Mouse (Mus musculus): ENCODE measurements at regions not wholly inside any gene's neighbourhood (a gene's known extent, or its start where the extent isn't known, plus 50 kb on each side); places are given as distances from the start of the nearest gene placed in this dataset.
A peak's percentile ranks its signal among the peaks of the same experiment; 100 is the strongest.

DNA sequence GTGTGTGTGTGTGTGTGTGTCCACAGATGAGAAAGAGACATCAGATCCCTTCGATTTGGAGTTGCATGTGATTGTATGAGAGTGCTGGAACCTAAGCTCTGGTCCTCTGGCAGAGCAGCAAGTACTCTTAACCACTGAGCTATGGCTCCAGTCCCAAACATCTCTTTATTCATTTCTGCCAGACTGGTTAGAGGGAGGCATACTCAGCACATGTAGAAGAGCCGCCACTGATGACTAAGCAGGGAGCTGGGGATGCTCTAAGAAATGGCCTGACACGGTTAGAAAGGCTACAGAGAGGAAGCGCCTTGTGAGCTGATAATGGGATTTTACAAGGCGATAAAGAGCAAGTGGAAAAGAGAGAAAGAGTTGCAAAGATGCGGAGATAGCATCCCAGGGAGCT lies 287.3 kb upstream of the Castor2 start:
- no peak for DNase-seq

DNA sequence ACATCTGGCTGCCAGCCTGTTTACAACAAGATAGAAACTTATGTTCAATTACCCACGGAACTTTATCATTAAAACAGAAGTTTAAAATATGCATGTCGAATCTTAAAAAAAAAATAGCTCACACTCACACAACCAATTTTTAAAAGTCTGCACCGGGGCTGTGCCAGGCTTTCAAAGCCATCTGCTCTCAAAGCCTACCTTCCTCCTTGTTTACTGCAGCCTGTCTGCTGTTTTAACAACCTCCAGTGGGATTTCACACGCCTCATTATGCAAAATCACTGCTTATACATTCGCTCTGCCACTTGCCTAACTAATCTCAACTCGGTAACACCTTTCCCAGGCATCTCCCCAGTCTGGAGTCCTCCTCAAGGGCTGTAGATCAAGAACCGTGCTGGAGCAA lies 292.6 kb upstream of the Castor2 start:
- no peak for DNase-seq

DNA sequence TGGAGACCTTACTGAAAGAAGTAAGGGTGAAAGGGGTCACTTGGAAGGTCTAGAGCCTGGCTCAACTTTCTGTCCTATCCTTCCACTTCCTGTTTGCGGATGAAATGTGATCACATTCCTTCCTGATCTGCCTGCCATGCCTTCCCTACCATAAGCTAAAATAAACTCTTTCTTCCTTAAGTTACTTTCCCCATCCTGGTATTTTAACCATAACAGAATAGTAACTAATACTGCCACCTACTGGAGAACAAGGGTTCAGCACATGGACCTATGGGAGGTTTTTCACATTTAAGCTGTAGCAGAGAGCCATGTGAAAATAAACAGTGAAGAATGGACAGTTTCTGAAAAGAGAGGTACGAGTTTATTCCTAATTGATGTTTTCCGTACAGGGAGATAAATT lies 297.5 kb upstream of the Castor2 start:
- no peak for DNase-seq

DNA sequence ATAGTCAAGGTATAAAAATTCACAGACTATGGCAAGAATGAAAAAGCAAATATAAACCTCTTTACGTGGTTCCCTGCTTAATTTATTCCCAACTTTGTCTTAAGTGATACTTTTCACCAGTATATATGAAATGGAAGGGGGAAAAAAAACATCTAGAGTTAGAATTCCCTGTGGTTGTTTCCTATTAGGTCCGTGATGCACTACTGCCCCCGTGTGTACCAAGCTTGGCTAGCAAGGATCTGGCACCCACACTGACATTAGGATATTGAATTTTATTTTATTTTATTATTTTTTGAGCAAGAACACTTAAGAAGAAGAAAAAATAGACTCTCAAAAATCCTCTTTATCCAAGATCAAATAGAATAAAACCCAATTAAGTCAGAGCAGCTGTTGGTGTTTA lies 303.9 kb upstream of the Castor2 start:
- DNase-seq: peak; percentile 9

DNA sequence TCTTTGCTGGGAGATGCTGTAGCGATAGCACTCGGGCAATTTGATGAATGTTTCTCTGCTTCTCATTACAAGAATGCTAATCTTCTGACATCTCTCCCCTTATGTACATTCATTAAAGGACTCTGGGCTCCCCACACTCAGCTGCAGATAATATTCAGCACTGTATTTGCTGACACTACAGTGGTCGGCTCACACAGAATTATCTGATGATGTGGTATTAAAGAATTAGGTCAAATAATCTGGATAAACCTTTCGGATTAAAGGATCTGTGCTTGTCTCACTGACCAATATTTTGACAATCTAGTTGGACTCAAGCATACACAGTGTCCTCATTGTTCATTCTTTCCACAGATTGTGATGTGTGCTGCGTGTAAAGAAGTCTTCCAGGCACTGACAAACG lies 308.8 kb upstream of the Castor2 start:
- DNase-seq: no peak

DNA sequence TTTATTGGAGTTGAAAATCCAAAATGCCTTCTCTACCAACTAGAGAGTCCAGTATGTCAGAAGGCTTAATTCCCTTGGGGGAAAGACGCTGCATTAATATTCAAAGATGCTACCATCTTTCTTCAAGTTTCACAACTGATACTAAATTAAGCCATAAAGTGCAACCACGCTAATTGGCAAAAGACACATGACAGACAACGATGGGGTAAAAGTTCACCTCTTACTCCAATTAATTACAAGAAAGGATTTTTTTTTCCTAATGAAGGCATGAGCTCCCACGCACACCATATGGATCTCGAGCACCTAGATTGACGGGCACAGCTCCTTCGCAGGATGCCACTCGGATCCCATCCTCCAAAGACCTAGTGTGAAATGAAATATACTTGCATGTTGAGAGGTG lies 311.5 kb upstream of the Castor2 start:
- no peak for DNase-seq

DNA sequence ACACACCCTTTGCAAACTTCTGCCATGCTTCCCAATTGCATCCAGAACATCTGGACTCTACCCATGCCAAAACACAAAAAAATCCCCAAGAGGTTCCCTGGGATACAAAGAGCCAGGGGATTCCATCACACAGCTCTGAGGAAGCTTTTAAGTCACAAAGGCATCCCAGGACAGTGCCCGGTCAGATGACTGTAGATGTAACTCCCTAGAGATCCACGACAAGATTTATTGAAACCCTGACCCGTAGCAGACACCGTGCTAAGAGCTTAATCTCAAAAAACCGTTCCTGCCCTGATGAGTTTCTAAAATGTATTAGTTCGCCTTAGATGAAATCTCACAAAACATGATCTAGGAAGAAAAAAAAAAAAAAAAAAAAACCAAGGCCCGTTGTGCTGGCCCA lies 312.0 kb upstream of the Castor2 start:
- DNase-seq: no peak

DNA sequence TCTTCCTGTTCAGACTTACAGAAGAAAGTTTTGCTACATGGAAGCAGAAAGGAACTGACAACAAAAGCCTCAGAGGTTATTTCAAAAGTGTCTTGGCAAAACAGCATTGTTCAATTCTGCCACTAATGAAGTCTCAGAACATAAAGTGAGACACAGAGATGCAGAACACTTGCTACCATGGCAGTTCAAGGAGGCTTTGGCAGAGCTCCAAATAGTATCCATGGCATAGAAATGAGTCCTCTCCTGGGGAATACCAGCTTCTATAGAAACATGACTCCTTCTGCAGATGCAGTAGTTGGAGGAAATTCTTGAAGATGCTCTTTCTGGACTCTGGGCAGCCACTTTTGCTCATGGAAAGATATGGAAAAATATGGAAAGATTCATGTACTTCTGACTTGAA lies 322.9 kb upstream of the Castor2 start:
- DNase-seq: no peak

DNA sequence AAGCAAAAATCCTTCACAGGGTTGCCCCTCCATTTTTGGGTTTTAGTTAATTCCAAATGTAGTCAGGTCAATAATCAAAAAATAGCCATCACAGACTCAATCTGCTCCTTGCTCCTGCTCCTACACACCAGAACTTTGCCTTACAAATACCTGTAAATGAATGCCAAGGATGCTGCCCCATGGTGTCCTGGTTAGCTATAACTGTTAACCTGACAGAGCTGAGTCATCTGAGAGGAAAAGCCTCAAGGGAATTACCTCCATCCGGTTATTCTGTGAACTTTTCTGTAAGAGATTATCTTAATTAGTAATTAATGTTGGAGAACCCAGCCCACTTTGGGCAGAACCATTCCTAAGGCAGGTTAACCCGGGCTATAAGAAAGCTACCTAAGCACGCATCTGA lies 325.4 kb upstream of the Castor2 start:
- no peak for DNase-seq

DNA sequence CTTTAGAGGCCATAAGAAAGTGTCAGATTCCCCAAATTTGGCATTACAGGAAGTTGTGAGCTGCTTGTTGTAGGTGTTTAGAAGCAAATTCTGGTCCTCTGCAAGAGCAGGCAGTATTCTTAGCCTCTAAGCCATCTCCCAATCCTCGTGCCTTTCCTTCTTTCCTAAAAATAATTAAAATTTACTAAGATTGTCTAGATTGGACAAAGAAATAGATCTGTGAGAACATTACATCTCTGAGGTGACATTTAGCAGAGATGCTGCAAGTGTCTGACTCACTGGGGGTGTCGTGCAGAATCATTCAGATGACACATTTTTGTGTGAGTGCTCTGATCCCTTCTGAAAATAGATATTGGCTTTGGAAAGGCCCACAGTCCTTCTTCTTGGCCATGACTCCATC lies 330.7 kb upstream of the Castor2 start:
- DNase-seq: no peak

DNA sequence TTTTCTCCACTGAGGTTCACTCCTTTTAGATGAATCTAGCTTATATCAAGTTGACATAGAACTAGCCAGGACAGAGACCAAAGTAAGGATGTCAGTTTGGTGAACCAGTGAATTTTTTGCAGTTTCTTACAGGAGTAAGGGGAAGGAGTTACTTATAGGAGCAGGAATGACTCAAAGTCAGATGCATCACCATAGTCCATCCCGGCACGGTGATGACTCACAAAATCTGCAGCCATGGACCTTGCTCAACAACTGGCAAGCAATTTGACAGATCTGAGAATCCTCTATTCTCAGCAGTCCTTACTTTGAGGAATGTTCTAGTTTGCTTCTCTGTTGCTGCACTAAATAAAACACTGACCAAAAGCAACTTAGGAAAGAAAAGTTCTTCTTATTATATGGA lies 341.7 kb upstream of the Castor2 start:
- peak; percentile 51 for DNase-seq

DNA sequence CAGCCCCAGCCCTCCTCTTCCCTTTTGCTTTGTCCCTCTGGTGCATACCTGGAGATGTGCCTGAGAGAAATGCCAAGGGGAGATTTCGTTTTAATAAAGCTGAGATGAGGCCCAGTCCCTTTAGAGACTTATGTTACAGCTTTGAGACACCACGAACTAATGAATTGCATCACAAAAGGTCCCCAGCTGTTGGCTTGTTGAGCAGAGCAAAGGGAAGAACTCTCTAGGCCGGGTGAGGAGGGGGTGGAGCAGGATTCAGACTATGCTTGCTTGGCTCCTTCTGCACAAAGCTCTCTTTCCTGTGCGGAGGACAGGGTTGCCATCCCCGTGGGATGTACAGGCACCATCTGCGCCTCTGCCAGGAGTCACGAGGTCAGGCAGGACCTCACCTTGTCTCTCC lies 345.3 kb upstream of the Castor2 start:
- DNase-seq: no peak

DNA sequence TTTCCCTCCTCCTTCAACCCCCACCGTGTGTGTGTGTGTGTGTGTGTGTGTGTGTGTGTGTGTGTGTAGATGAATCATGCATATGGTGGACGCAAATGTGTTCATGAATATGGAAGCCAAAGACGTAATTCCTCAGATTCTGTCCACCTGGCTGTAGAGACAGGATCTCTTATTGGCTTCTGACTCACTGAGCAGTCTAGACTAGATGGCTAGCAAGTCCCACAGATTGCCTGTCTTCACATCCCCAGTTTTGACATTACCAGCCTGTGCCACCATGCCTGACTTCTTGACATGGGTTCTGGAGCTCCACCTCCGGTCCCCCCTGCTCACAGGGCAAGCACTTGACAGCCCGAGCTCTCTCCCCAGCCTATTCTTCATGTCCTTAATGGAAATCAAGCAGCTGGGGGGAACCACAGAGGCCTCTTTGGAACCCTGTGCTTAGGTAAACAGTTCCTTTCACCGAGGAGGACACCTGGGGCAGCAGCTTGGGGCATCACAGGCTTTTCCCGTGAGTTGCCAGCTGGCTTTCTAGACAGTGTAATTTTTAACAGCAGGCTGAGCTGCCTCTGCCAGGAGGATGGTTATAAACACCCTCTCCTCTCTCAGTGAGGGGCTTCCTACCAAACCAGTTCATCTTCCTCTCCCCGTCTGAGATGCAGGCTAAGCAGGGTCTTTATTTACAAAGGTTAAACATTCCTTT lies 345.9 kb upstream of the Castor2 start:
- no peak for DNase-seq

DNA sequence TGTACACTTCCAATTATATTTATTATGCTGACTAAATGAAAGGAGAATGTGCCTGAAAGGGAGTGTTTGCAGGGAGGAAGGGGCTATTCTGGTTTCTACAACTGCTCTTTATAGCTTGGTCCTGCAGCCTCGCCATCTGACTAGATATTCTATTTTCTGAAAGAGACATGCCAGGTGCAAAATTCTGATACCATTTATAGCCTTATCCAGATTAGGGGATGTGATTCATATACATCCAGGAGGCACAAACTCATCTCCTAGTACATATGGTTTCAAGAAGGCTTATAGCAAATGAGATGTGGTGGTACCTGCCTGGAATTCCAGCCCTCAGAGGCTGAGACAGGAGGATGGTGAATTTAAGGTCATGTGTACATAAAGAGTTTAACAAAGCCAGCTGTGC lies 352.6 kb upstream of the Castor2 start:
- DNase-seq: no peak

DNA sequence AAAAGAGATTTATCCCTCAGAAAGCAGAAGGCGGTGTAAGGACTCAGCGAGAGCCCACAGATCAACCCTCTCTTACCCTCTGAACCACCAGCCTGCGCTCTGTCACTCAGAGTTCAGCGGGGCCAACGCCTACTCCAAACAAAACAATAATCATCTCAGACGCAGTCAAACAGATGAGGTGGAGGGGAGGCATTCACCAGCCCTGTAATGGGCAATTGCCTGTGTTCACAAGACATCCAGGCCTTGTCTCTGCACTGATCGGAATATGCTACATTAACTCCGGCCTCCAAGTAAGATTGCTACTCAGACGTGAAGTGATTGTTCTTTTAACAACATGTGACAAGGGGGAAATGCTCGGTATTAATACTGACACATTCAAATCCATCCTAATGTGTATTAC lies 353.1 kb upstream of the Castor2 start:
- DNase-seq: no peak

DNA sequence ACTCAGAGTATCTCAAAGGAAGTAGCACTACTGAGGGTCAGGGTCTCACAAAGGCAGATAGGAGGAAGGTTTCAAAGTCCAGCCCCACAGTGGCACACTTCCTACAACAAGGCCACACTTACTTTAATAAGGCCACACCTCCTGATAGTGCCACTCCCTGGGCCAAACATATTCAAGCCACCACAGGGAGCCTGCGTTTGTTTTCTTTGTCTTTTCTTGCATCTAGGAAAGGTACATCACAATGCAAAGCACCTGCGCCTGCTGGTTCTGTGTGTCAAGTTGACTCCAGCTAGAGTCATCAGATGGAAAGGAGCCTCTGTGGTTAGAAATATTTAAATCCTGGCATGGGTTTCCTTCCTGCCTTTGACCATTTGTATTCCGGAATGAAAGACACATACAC lies 355.4 kb upstream of the Castor2 start:
- no peak for DNase-seq

DNA sequence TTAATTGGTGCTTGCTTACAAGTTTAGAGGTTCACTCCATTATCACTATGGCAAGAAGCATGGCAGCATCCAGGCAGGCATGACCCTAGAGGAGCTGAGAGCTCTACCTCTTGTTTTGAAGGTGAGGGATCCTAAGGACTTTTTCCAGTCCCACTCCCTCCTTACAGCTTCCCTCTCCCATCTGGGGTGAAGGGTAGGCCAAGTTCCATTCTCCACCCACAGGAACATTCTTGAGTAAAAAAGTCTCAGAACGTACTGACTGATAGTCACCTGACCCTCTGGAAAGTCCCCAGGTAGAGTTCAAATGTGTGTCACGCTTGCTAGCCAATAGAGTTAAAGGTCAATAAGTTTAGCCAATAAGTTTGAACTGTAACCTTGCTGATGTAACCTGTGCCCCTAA lies 355.9 kb upstream of the Castor2 start:
- DNase-seq: no peak

DNA sequence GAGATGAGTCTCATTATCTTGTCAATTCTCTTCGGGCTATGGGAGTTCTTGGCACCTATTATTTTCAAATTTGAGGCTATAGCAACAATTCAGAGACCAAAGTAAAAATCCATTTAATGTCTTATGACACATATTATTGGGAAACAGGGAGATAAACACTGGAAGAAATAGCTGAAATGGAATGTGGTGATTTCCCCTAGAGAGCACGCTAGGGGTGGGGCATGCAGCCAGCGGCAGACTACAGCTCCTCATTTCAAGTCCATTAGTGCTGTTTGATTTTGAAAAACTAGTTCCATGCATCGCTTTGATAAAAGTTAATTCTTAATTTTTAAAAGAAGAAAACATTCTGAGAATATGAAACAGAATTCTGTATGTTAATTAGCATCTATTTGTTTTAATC lies 367.6 kb upstream of the Castor2 start:
- DNase-seq: no peak

DNA sequence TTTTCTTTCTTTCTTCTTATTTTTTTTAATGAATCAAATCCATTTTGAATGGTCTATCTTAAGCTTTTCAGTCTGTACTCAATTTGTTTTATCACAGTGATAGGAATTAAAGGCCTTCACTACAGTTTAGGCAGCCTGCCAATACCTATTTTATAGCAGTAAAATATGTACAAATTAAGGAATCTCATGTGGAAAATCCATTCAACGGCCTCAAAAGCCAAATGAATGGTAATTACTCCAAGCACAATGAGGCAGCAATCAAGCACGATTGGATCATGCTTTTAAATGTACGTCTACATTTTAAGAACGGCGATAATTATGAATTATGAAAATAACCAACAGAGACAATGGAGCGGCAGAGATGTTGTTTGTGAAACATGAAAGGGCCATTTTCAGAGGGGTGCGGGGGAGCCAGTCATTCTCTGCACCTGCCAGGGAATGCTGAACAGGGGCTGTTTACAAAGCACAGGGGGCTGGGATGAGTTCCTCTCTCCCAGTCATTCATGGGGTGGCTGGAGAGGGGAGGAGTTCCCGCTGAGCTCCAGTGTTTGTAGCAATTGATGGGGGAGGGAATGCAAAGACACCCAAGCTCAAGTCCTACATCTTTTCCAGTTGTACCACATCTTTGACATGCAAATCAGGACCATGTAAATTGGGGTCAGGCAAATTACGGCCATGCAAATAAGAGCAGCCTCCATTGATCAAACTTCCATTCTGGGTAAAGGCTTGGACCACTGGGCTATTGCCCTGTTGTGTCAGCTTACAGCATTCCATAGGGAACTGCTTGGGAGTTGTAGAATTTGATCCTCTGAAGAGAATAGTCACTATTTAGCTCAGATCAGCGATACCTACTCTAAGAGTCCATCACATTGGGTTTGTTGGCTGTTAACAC lies 381.1 kb upstream of the Castor2 start:
- DNase-seq: no peak

DNA sequence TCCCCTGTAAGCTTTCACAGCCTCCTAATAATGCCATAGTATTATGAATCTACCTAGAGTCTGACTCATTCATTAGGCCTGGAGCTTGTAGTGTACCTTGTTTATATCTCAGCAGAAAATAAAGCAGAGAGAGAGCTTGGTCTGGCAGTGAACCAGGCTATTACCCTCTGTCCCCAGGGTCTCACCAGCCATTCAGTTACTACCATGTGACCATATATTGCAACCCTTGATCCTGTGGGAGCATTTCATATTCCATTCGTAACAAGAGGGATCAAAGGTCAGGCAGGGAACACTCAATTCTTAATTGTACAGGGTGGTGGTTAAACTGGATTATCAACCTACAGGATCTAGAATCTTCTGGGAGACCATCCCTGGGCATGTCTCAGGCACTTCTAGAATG lies 383.7 kb upstream of the Castor2 start:
- DNase-seq: peak; percentile 3

DNA sequence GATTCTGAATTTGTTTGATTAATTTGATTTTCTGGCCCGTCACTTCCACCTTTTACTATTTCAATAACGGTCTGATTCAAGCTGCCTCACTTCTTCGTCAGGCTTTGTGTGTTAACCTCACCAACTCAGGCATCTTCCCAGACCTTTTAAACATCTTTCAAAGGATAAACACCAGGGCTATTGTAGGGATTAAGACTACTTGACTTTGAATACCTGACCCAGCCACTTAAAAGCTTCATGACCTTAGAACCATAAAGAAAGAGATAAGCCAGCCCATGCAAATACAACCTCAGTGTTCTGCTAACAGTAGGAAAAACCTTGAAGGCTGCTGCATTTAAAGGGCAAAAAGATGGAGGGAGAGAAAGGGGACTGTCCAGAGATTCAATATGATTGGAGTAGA lies 386.9 kb upstream of the Castor2 start:
- no peak for DNase-seq

DNA sequence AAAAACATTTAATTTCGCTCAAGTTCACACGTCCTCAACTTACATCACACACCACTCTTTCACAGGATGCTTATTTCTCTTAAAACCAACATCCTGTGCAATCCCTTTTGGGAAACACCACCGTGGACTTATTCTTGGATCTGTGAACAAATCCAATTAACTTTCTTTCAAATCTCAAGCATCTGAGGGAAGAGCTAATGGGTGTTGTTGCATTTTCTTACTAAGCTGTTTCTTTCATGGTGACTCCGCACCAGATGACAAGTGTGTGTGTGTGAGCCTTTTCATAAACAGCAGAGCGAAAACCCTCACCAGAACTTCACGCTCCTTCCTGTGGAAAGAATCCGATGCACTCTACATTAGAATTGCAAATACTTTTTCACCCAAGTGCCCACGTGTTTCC lies 390.6 kb upstream of the Castor2 start:
- no peak for DNase-seq

DNA sequence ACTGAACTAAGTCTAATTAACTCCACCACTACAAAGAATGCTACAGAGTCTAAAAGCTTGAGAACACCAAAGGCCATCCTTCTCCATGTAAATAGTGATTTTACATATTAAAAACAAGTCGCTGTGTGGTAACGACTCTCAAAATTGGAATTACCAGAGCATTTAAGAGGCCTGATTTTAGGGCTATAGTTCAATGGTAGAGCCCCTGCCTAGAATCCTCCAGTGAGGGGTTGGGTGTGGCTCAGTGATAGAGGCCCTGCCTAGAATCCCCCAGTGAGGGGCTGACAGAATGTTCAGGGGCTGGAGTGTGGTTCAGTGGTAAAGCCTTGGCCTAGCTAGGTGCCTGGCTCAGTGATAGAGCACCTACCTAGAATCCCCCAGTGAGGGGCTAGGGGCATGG lies 413.3 kb upstream of the Castor2 start:
- DNase-seq: no peak

DNA sequence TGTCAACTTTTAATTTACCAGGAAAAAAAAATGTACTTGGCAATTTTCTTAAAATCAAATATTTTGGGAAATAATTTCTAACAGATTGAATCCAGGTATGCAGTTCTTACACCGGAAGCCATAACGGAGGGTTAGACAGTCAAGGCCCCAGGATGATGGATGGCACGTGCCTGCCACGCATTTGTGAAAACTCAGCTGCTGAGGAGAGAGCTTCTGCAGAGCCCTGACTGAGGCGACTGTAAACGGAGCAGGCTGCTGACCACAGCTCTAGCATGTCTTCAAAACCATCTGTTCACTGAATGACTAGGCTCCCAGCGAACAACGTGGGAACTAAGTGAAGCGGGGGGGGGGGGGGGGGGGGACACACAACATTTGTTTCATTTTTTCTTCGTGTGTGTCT lies 416.5 kb upstream of the Castor2 start:
- no peak for DNase-seq

Measured in adrenal gland, adult 2 months (tissue).